Mouse (Mus musculus): ENCODE measurements at regions not wholly inside any gene's neighbourhood (a gene's known extent, or its start where the extent isn't known, plus 50 kb on each side); places are given as distances from the start of the nearest gene placed in this dataset.

GRCm38 (mm10) chr7:95926119-95927039 lies 244.7 kb upstream of the Tenm4 start:
- no peak for TF ChIP-seq CTCF (IDR thresholded peaks at IDR 0.05)
- Histone ChIP-seq H3K4me3 (no peak overlapping the region), H3K27ac (no peak overlapping the region)
- intact Hi-C loops (cut with DNase I): no loop called here
- peak in 1 of 2 experiments; percentile 10 for DNase-seq (ENCODE audit: extremely low spot score in 1 of 2, low spot score in 2 of 2)

- no peak for DNase-seq (ENCODE audit: extremely low spot score in 1 of 2, low spot score in 2 of 2)
- no peak for TF ChIP-seq CTCF (IDR thresholded peaks at IDR 0.05)
- Histone ChIP-seq H3K4me3 (no peak overlapping the region), H3K27ac (no peak overlapping the region)
- intact Hi-C loops (cut with DNase I): no loop called here
Measured at GRCm38 (mm10) chr7:95936599-95936998, 234.4 kb upstream of the Tenm4 start.

- intact Hi-C loops (cut with DNase I): no loop called here
- Histone ChIP-seq H3K4me3 (no peak overlapping the region), H3K27ac (no peak overlapping the region)
- no peak for DNase-seq (ENCODE audit: extremely low spot score in 1 of 2, low spot score in 2 of 2)
- no peak for TF ChIP-seq CTCF (IDR thresholded peaks at IDR 0.05)
Measured at GRCm38 (mm10) chr7:95943420-95943819, 227.6 kb upstream of the Tenm4 start.

- DNase-seq (ENCODE audit: extremely low spot score in 1 of 2, low spot score in 2 of 2): no peak
- no peak for TF ChIP-seq CTCF (IDR thresholded peaks at IDR 0.05)
- Histone ChIP-seq H3K27ac (no peak overlapping the region), H3K4me3 (no peak overlapping the region)
- intact Hi-C loops (cut with DNase I): loop anchor here (5.0 kb wide), 1 partner anchor 185 kb away; no protein-coding TSS in a partner anchor
Measured at GRCm38 (mm10) chr7:95952395-95952794, 218.7 kb upstream of the Tenm4 start.

GRCm38 (mm10) chr7:95954511-95954910 lies 216.5 kb upstream of the Tenm4 start:
- intact Hi-C loops (cut with DNase I): loop anchor here (5.0 kb wide), 1 partner anchor 187 kb away; no protein-coding TSS in a partner anchor
- no peak for TF ChIP-seq CTCF (IDR thresholded peaks at IDR 0.05)
- no peak overlapping the region for H3K27ac ChIP-seq
- no peak for DNase-seq (ENCODE audit: extremely low spot score in 1 of 2, low spot score in 2 of 2)
- H3K4me3 ChIP-seq: no peak overlapping the region

- intact Hi-C loops (cut with DNase I): no loop called here
- H3K4me3 ChIP-seq: no peak overlapping the region
- H3K27ac ChIP-seq: no peak overlapping the region
- DNase-seq (ENCODE audit: extremely low spot score in 1 of 2, low spot score in 2 of 2): no peak
- TF ChIP-seq CTCF (IDR thresholded peaks at IDR 0.05): no peak
Measured at GRCm38 (mm10) chr7:95955119-95955518, 215.9 kb upstream of the Tenm4 start.

GRCm38 (mm10) chr7:95959068-95959467 lies 212.0 kb upstream of the Tenm4 start:
- no peak for DNase-seq (ENCODE audit: extremely low spot score in 1 of 2, low spot score in 2 of 2)
- no peak overlapping the region for H3K4me3 ChIP-seq
- intact Hi-C loops (cut with DNase I): no loop called here
- no peak overlapping the region for H3K27ac ChIP-seq
- no peak for TF ChIP-seq CTCF (IDR thresholded peaks at IDR 0.05)

- TF ChIP-seq CTCF (IDR thresholded peaks at IDR 0.05): no peak
- no peak for DNase-seq (ENCODE audit: extremely low spot score in 1 of 2, low spot score in 2 of 2)
- Histone ChIP-seq H3K4me3 (no peak overlapping the region), H3K27ac (no peak overlapping the region)
- intact Hi-C loops (cut with DNase I): no loop called here
Measured at GRCm38 (mm10) chr7:95971863-95972262, 199.2 kb upstream of the Tenm4 start.

- no peak overlapping the region for H3K4me3 ChIP-seq
- no peak for DNase-seq (ENCODE audit: extremely low spot score in 1 of 2, low spot score in 2 of 2)
- intact Hi-C loops (cut with DNase I): no loop called here
- TF ChIP-seq CTCF (IDR thresholded peaks at IDR 0.05): no peak
- no peak overlapping the region for H3K27ac ChIP-seq
Measured at GRCm38 (mm10) chr7:95974085-95974484, 197.0 kb upstream of the Tenm4 start.

- DNase-seq (ENCODE audit: extremely low spot score in 1 of 2, low spot score in 2 of 2): no peak
- H3K4me3 ChIP-seq: no peak overlapping the region
- intact Hi-C loops (cut with DNase I): no loop called here
- H3K27ac ChIP-seq: no peak overlapping the region
- no peak for TF ChIP-seq CTCF (IDR thresholded peaks at IDR 0.05)
Measured at GRCm38 (mm10) chr7:95991250-95992032, 179.6 kb upstream of the Tenm4 start.

GRCm38 (mm10) chr7:95992033-95992516 lies 179.0 kb upstream of the Tenm4 start:
- Histone ChIP-seq H3K27ac (no peak overlapping the region), H3K4me3 (no peak overlapping the region)
- intact Hi-C loops (cut with DNase I): no loop called here
- TF ChIP-seq CTCF (IDR thresholded peaks at IDR 0.05): no peak
- no peak for DNase-seq (ENCODE audit: extremely low spot score in 1 of 2, low spot score in 2 of 2)

GRCm38 (mm10) chr7:95992521-95992920 lies 178.5 kb upstream of the Tenm4 start:
- no peak overlapping the region for H3K27ac ChIP-seq
- TF ChIP-seq CTCF (IDR thresholded peaks at IDR 0.05): no peak
- no peak overlapping the region for H3K4me3 ChIP-seq
- intact Hi-C loops (cut with DNase I): no loop called here
- no peak for DNase-seq (ENCODE audit: extremely low spot score in 1 of 2, low spot score in 2 of 2)
